Mouse (Mus musculus) embryonic facial prominence, embryonic 14.5 days (tissue): ENCODE data around the gene Nudcd2. TPM values are rescaled to one million over a fixed set of nuclear protein-coding genes. Genes with fewer than 3 reads are reported as not detected.

Source experiments
- ATAC-seq: fragments of 200-750 bp; cut with Nextera tagmentation; 2 replicates; pipeline ENCODE4 v1.8.0; 2017; ENCODE audit warnings: low read depth, moderate number of reproducible peaks, moderate TSS enrichment
- DNase-seq: peaks from one replicate; pipeline ENCODE4 v3.0.0-alpha.2; 2015; ENCODE audit warnings: low spot score
- H3K27ac ChIP-seq: fragments of 300-500 bp; sonication (generic); replicated peaks from 2 replicates; pipeline ENCODE4 v1.5.1; 2014; ENCODE audit warnings: low read depth, mild to moderate bottlenecking, low read length, moderate library complexity
- H3K27me3 ChIP-seq: fragments of 300-500 bp; sonication (generic); replicated peaks from 2 replicates; pipeline ENCODE4 v1.6.1; 2014; ENCODE audit warnings: low read length; ENCODE audit not compliant: control insufficient read depth, insufficient read depth
- H3K36me3 ChIP-seq: fragments of 300-500 bp; sonication (generic); 2 replicates; pipeline ENCODE4 v1.6.1; 2014; ENCODE audit warnings: low read length, mixed read lengths; ENCODE audit not compliant: control insufficient read depth, insufficient read depth
- H3K4me1 ChIP-seq: fragments of 300-500 bp; sonication (generic); 2 replicates; pipeline ENCODE4 v1.6.1; 2014; ENCODE audit warnings: antibody characterized with exemption, low read length; ENCODE audit not compliant: control insufficient read depth, insufficient read depth
- H3K4me2 ChIP-seq: fragments of 300-500 bp; sonication (generic); 2 replicates; pipeline ENCODE4 v1.6.1; 2014; ENCODE audit warnings: low read depth, mild to moderate bottlenecking, low read length, moderate library complexity, mixed read lengths
- H3K4me3 ChIP-seq: fragments of 300-500 bp; sonication (generic); 2 replicates; pipeline ENCODE4 v1.5.1; 2014; ENCODE audit warnings: low read depth, mild to moderate bottlenecking, low read length
- H3K9ac ChIP-seq: fragments of 300-500 bp; sonication (generic); 2 replicates; pipeline ENCODE4 v1.6.1; 2014; ENCODE audit warnings: low read depth, mild to moderate bottlenecking, low read length, moderate library complexity, mixed read lengths
- H3K9me3 ChIP-seq: fragments of 300-500 bp; sonication (generic); 2 replicates; pipeline ENCODE4 v1.6.1; 2016; ENCODE audit warnings: low read length; ENCODE audit not compliant: control insufficient read depth
- WGBS: fragments of 180-500 bp; shearing (Covaris S2); extraction: QIAGEN DNeasy Blood & Tissue Kit; methylation state at CpG from one replicate; pipeline ENCODE4 v1.1.7; 2014; 5-methylcytosine and 5-hydroxymethylcytosine counted together
- polyA plus RNA-seq: library from polyadenylated mRNA; unstranded; fragments of >200 nt; fragmentation: Nextera tagmentation; extraction: Ambion mirVana; gene quantifications from 2 replicates; pipeline ENCODE4 v1.2.1, GENCODE M21; 2014

The Nudcd2 gene
- polyA plus RNA-seq, 1 experiment from 2014 or later: 122 TPM

- Histone ChIP-seq H3K4me3 (no peak overlapping the region), H3K36me3 (peaks cover 9% of the 10 kb centered on the region; the same call in 1 of the 2 replicates), H3K4me1 (no peaks in the 10 kb centered on the region), H3K27me3 (no peaks in the 10 kb centered on the region), H3K4me2 (no peak overlapping the region; the same call in 1 of the 2 replicates), H3K9ac (no peak overlapping the region), H3K27ac (no peak overlapping the region), H3K9me3 (no peaks in the 10 kb centered on the region)
- WGBS: 78% methylated on average over 12 of the region's 12 CpGs
- DNase-seq (no peak), ATAC-seq (no peak)
These were observed 12.9 kb downstream of the Nudcd2 start for GRCm38 (mm10) chr11:40746361-40746760.

- Histone ChIP-seq H3K4me3 (no peak overlapping the region), H3K9ac (no peak overlapping the region), H3K4me2 (no peak overlapping the region), H3K36me3 (peaks cover 18% of the 10 kb centered on the region; the same call in 1 of the 2 replicates), H3K27me3 (no peaks in the 10 kb centered on the region), H3K9me3 (no peaks in the 10 kb centered on the region), H3K4me1 (no peaks in the 10 kb centered on the region), H3K27ac (no peak overlapping the region)
- WGBS: 71% methylated on average over 2 of the region's 2 CpGs
- DNase-seq: no peak
- no peak for ATAC-seq
These were observed 14.2 kb downstream of the Nudcd2 start for GRCm38 (mm10) chr11:40747716-40748115.

GRCm38 (mm10) chr11:40753836-40754235, 20.4 kb downstream of the Nudcd2 start:
- DNase-seq: peak; percentile 55

GRCm38 (mm10) chr11:40754664-40755107, 21.2 kb downstream of the Nudcd2 start:
- H3K4me2 ChIP-seq: peak overlapping the region; percentile 70
- peak; percentile 73 for ATAC-seq
- H3K27ac ChIP-seq: peak overlapping the region; percentile 68
- no peaks in the 10 kb centered on the region for H3K27me3 ChIP-seq
- H3K4me1 ChIP-seq: peaks cover 10% of the 10 kb centered on the region
- no peaks in the 10 kb centered on the region for H3K9me3 ChIP-seq
- H3K9ac ChIP-seq: peak overlapping the region; percentile 80
- peak overlapping the region; percentile 80 for H3K4me3 ChIP-seq
- H3K36me3 ChIP-seq: peaks cover 22% of the 10 kb centered on the region; the same call in 1 of the 2 replicates
- DNase-seq: peak; percentile 31
- WGBS: 3% methylated on average over 17 of the region's 19 CpGs

More at GRCm38 (mm10) chr11:40753836-40754235, 20.4 kb downstream of the Nudcd2 start:
- ATAC-seq: no peak
- Histone ChIP-seq H3K27ac (no peak overlapping the region), H3K36me3 (peaks cover 25% of the 10 kb centered on the region; the same call in 1 of the 2 replicates), H3K27me3 (no peaks in the 10 kb centered on the region), H3K4me2 (peak overlapping the region; percentile 70), H3K4me1 (peaks cover 10% of the 10 kb centered on the region), H3K9ac (no peak overlapping the region), H3K4me3 (peak overlapping the region; percentile 80), H3K9me3 (no peaks in the 10 kb centered on the region)
- WGBS: 54% methylated on average over 6 of the region's 6 CpGs

- ATAC-seq: peak; percentile 99
- peak within 1 kb of the TSS; percentile 68 for H3K27ac ChIP-seq
These were observed 21.7 kb downstream of the Nudcd2 start, which contains the start of gene Ccng1 for GRCm38 (mm10) chr11:40755109-40755627. TSS of gene Ccng1 (minus strand) at chr11:40755311.

GRCm38 (mm10) chr11:40755968-40756367, 22.5 kb downstream of the Nudcd2 start:
- Histone ChIP-seq H3K36me3 (peaks cover 20% of the 10 kb centered on the region; the same call in 1 of the 2 replicates), H3K4me1 (peaks cover 10% of the 10 kb centered on the region), H3K27ac (0 out of 2 replicates have a peak overlapping the region, but pooled peaks have one; percentile 52), H3K27me3 (no peaks in the 10 kb centered on the region), H3K9ac (peak overlapping the region; percentile 80; the same call in 1 of the 2 replicates), H3K4me2 (peak overlapping the region; percentile 70; the same call in 1 of the 2 replicates), H3K9me3 (no peaks in the 10 kb centered on the region), H3K4me3 (no peak overlapping the region)
- 86% methylated on average over 8 of the region's 8 CpGs for WGBS
- no peak for ATAC-seq
- no peak for DNase-seq

More at GRCm38 (mm10) chr11:40755109-40755627, 21.7 kb downstream of the Nudcd2 start, which contains the start of gene Ccng1:
- Histone ChIP-seq H3K9me3 (no peaks in the 10 kb centered on the region), H3K9ac (peak within 1 kb of the TSS; percentile 80), H3K4me1 (peaks cover 10% of the 10 kb centered on the region), H3K4me2 (peak within 1 kb of the TSS; percentile 70), H3K36me3 (peaks cover 22% of the 10 kb centered on the region; the same call in 1 of the 2 replicates), H3K27me3 (no peaks in the 10 kb centered on the region), H3K4me3 (peak within 1 kb of the TSS; percentile 80)
- 0% methylated on average over 11 of the region's 25 CpGs for WGBS
- peak; percentile 98 for DNase-seq

- Histone ChIP-seq H3K4me1 (no peaks in the 10 kb centered on the region), H3K36me3 (no peaks in the 10 kb centered on the region), H3K9ac (no peak overlapping the region), H3K9me3 (no peaks in the 10 kb centered on the region), H3K4me2 (no peak overlapping the region), H3K27me3 (no peaks in the 10 kb centered on the region), H3K27ac (no peak overlapping the region), H3K4me3 (no peak overlapping the region)
- WGBS: 71% methylated on average over 8 of the region's 8 CpGs
- ATAC-seq: no peak
- no peak for DNase-seq
These were observed 26.4 kb downstream of the Nudcd2 start for GRCm38 (mm10) chr11:40759896-40760295.

- Histone ChIP-seq H3K4me2 (no peak overlapping the region), H3K27ac (no peak overlapping the region), H3K4me3 (no peak overlapping the region), H3K9me3 (no peaks in the 10 kb centered on the region), H3K27me3 (no peaks in the 10 kb centered on the region), H3K4me1 (no peaks in the 10 kb centered on the region), H3K9ac (no peak overlapping the region), H3K36me3 (no peaks in the 10 kb centered on the region)
- WGBS: 40% methylated on average over 2 of the region's 2 CpGs
- DNase-seq (no peak), ATAC-seq (no peak)
These were observed 29.9 kb downstream of the Nudcd2 start for GRCm38 (mm10) chr11:40763395-40763794.

- no peak for ATAC-seq
- WGBS: 74% methylated on average over 4 of the region's 4 CpGs
- Histone ChIP-seq H3K9me3 (no peaks in the 10 kb centered on the region), H3K9ac (no peak overlapping the region), H3K4me1 (no peaks in the 10 kb centered on the region), H3K27me3 (no peaks in the 10 kb centered on the region), H3K27ac (no peak overlapping the region), H3K4me3 (no peak overlapping the region), H3K4me2 (no peak overlapping the region), H3K36me3 (no peaks in the 10 kb centered on the region)
- no peak for DNase-seq
These were observed 31.2 kb downstream of the Nudcd2 start for GRCm38 (mm10) chr11:40764690-40765089.
